In genomic region chr8:12322071-12322470, GRCm38 (mm10) we compare ENCODE assay signal across 22 mouse cellular contexts. TPM values are rescaled to one million over a fixed set of nuclear protein-coding genes. Genes with fewer than 3 reads are reported as not detected.
"Had no signal": no experiment of that assay in that cellular context is flagged by ENCODE, and none has a peak within 500 bp of the region (broad histone marks: within the 10 kb centered on the region; RNA-seq: fewer than 3 reads in every experiment).

No protein-coding gene starts in this region.

- DNase-seq: kidney, postnatal 36 days; layer of hippocampus, adult 9-11 months; layer of hippocampus, postnatal 36 days; liver; liver, embryonic 13.5 days; liver, postnatal 0 days; retina, postnatal 1 day; right cerebral cortex, postnatal 4 days; spleen, adult 18-20 months; thymus, postnatal 36 days had no signal

- H3K4me1 ChIP-seq: liver, embryonic 13.5 days had no signal

- H3K27ac ChIP-seq: kidney, postnatal 0 days; limb, embryonic 12.5 days; liver, embryonic 13.5 days; midbrain, embryonic 12.5 days; neural tube, embryonic 13.5 days had no signal

- H3K36me3 ChIP-seq: limb, embryonic 12.5 days; liver, embryonic 13.5 days; midbrain, embryonic 12.5 days; neural tube, embryonic 13.5 days had no signal

- H3K9me3 ChIP-seq: limb, embryonic 12.5 days; liver, embryonic 13.5 days; midbrain, embryonic 12.5 days; neural tube, embryonic 13.5 days had no signal

- H3K4me3 ChIP-seq: limb, embryonic 12.5 days; liver, embryonic 13.5 days; midbrain, embryonic 12.5 days; neural tube, embryonic 13.5 days had no signal

- H3K9ac ChIP-seq: limb, embryonic 12.5 days; liver, embryonic 13.5 days; liver, postnatal 0 days; midbrain, embryonic 12.5 days; neural tube, embryonic 13.5 days had no signal

- ATAC-seq: liver, postnatal 0 days; midbrain, embryonic 16.5 days had no signal

- H3K4me2 ChIP-seq: limb, embryonic 12.5 days; liver, embryonic 13.5 days; midbrain, embryonic 12.5 days; neural tube, embryonic 13.5 days had no signal

RNA-seq across cellular contexts. Expression of gene A230072I06Rik, which starts 43.5 kb away (rescaled TPM):
- total RNA-seq: layer of hippocampus, adult 18-20 months; layer of hippocampus, postnatal 36 days; left cerebral cortex, adult 8-10 months; left cerebral cortex, postnatal 36 days; megakaryocyte-erythroid progenitor cell, adult 5-6 weeks had no signal
- polyA plus RNA-seq: kidney, postnatal 0 days; limb, embryonic 12.5 days; liver, embryonic 13.5 days; liver, postnatal 0 days; lung, embryonic 16.5 days; midbrain, embryonic 16.5 days; neural tube, embryonic 13.5 days; stomach, embryonic 14.5 days; thymus, postnatal 0 days had no signal
